Mouse (Mus musculus) neural tube, embryonic 14.5 days (tissue): ENCODE data around the gene Mrpl48. TPM values are rescaled to one million over a fixed set of nuclear protein-coding genes. Genes with fewer than 3 reads are reported as not detected.

Experiments
- ATAC-seq: fragments of 200-750 bp; cut with Nextera tagmentation; 2 replicates; pipeline ENCODE4 v1.8.0; 2017; ENCODE audit warnings: low read depth, mild to moderate bottlenecking, moderate TSS enrichment, moderate library complexity
- H3K27ac ChIP-seq: fragments of 300-500 bp; sonication (generic); 2 replicates; pipeline ENCODE4 v1.5.1; 2014; ENCODE audit warnings: low read depth, mild to moderate bottlenecking, control low read depth, low read length, moderate library complexity, mixed read lengths
- H3K27me3 ChIP-seq: fragments of 300-500 bp; sonication (generic); 2 replicates; pipeline ENCODE4 v1.6.1; 2014; ENCODE audit warnings: low read length; ENCODE audit not compliant: control insufficient read depth, insufficient read depth
- H3K36me3 ChIP-seq: fragments of 300-500 bp; sonication (generic); 2 replicates; pipeline ENCODE4 v1.6.1; 2014; ENCODE audit warnings: low read length, mixed read lengths; ENCODE audit not compliant: control insufficient read depth, insufficient read depth
- H3K4me1 ChIP-seq: fragments of 300-500 bp; sonication (generic); 2 replicates; pipeline ENCODE4 v1.6.1; 2014; ENCODE audit warnings: low read length; ENCODE audit not compliant: control insufficient read depth, insufficient read depth
- H3K4me2 ChIP-seq: fragments of 300-500 bp; sonication (generic); 2 replicates; pipeline ENCODE4 v1.6.1; 2014; ENCODE audit warnings: mild to moderate bottlenecking, low read depth, low read length, control low read depth
- H3K4me3 ChIP-seq: fragments of 300-500 bp; sonication (generic); 2 replicates; pipeline ENCODE4 v1.5.1; 2014; ENCODE audit warnings: low read depth, low read length, control low read depth, mixed read lengths
- H3K9ac ChIP-seq: fragments of 300-500 bp; sonication (generic); replicated peaks from 2 replicates; pipeline ENCODE4 v1.6.1; 2014; ENCODE audit warnings: low read depth, mild to moderate bottlenecking, control low read depth, low read length, mixed read lengths
- H3K9me3 ChIP-seq: fragments of 300-500 bp; sonication (generic); 2 replicates; pipeline ENCODE4 v1.6.1; 2016; ENCODE audit warnings: low read length; ENCODE audit not compliant: control insufficient read depth
- WGBS: fragments of 180-500 bp; shearing (Covaris S2); extraction: QIAGEN DNeasy Blood & Tissue Kit; methylation state at CpG from one replicate; pipeline ENCODE4 v1.1.7; 2014; 5-methylcytosine and 5-hydroxymethylcytosine counted together
- polyA plus RNA-seq: library from polyadenylated mRNA; unstranded; fragments of >200 nt; fragmentation: Nextera tagmentation; extraction: Ambion mirVana; gene quantifications from 2 replicates; pipeline ENCODE4 v1.2.1, GENCODE M21; 2014

Mrpl48 gene
- polyA plus RNA-seq, 1 experiment from 2014 or later: 88.7 TPM

GRCm38 (mm10) chr7:100533503-100533902 is 74.6 kb downstream of the Mrpl48 start:
- Histone ChIP-seq H3K4me2 (no peak overlapping the region), H3K4me3 (no peak overlapping the region), H3K27ac (no peak overlapping the region), H3K36me3 (no peaks in the 10 kb centered on the region), H3K4me1 (peaks cover 4% of the 10 kb centered on the region), H3K27me3 (no peaks in the 10 kb centered on the region), H3K9ac (no peak overlapping the region), H3K9me3 (no peaks in the 10 kb centered on the region)
- 72% methylated on average over 2 of the region's 2 CpGs for WGBS
- no peak for ATAC-seq

GRCm38 (mm10) chr7:100530766-100531165 is 77.3 kb downstream of the Mrpl48 start:
- no peak for ATAC-seq
- 94% methylated on average over 5 of the region's 5 CpGs for WGBS

GRCm38 (mm10) chr7:100524669-100525068 is 83.4 kb downstream of the Mrpl48 start:
- Histone ChIP-seq H3K4me3 (no peak overlapping the region), H3K27ac (no peak overlapping the region), H3K9ac (no peak overlapping the region), H3K4me1 (no peaks in the 10 kb centered on the region), H3K27me3 (no peaks in the 10 kb centered on the region), H3K9me3 (no peaks in the 10 kb centered on the region), H3K4me2 (no peak overlapping the region), H3K36me3 (no peaks in the 10 kb centered on the region)
- ATAC-seq: no peak
- WGBS: 81% methylated on average over 8 of the region's 8 CpGs

More at GRCm38 (mm10) chr7:100530766-100531165, 77.3 kb downstream of the Mrpl48 start:
- Histone ChIP-seq H3K36me3 (no peaks in the 10 kb centered on the region), H3K27ac (no peak overlapping the region), H3K9me3 (no peaks in the 10 kb centered on the region), H3K4me1 (no peaks in the 10 kb centered on the region), H3K4me2 (no peak overlapping the region), H3K27me3 (no peaks in the 10 kb centered on the region), H3K4me3 (no peak overlapping the region), H3K9ac (no peak overlapping the region)

- WGBS: 88% methylated on average over 3 of the region's 3 CpGs
- no peak overlapping the region for H3K4me2 ChIP-seq
- no peak overlapping the region for H3K27ac ChIP-seq
- no peaks in the 10 kb centered on the region for H3K4me1 ChIP-seq
- no peaks in the 10 kb centered on the region for H3K27me3 ChIP-seq
- no peak overlapping the region for H3K9ac ChIP-seq
- no peaks in the 10 kb centered on the region for H3K36me3 ChIP-seq
- ATAC-seq: no peak
- H3K4me3 ChIP-seq: no peak overlapping the region
- no peaks in the 10 kb centered on the region for H3K9me3 ChIP-seq
These were observed 85.9 kb downstream of the Mrpl48 start for GRCm38 (mm10) chr7:100522222-100522621.

- no peak overlapping the region for H3K9ac ChIP-seq
- H3K4me2 ChIP-seq: no peak overlapping the region
- H3K4me3 ChIP-seq: no peak overlapping the region
- no peak overlapping the region for H3K27ac ChIP-seq
- WGBS: 23% methylated on average over 10 of the region's 10 CpGs
- H3K27me3 ChIP-seq: no peaks in the 10 kb centered on the region
- no peaks in the 10 kb centered on the region for H3K9me3 ChIP-seq
- ATAC-seq: peak; percentile 70
- H3K4me1 ChIP-seq: no peaks in the 10 kb centered on the region
- no peaks in the 10 kb centered on the region for H3K36me3 ChIP-seq
These were observed 87.3 kb downstream of the Mrpl48 start for GRCm38 (mm10) chr7:100520663-100521285.

GRCm38 (mm10) chr7:100520204-100520603 is 87.9 kb downstream of the Mrpl48 start:
- Histone ChIP-seq H3K9me3 (no peaks in the 10 kb centered on the region), H3K4me2 (no peak overlapping the region), H3K4me3 (no peak overlapping the region), H3K27me3 (no peaks in the 10 kb centered on the region), H3K27ac (no peak overlapping the region), H3K9ac (no peak overlapping the region), H3K4me1 (no peaks in the 10 kb centered on the region), H3K36me3 (no peaks in the 10 kb centered on the region)
- no peak for ATAC-seq
- 69% methylated on average over 7 of the region's 7 CpGs for WGBS

- Histone ChIP-seq H3K27me3 (no peaks in the 10 kb centered on the region), H3K36me3 (no peaks in the 10 kb centered on the region), H3K9ac (no peak within 1 kb of the TSS), H3K9me3 (no peaks in the 10 kb centered on the region), H3K4me2 (0 out of 2 replicates have a peak within 1 kb of the TSS, but pooled peaks have one; percentile 11), H3K27ac (no peak within 1 kb of the TSS), H3K4me3 (no peak within 1 kb of the TSS), H3K4me1 (no peaks in the 10 kb centered on the region)
- peak; percentile 38; the same call in 1 of the 2 replicates for ATAC-seq
- WGBS: 43% methylated on average over 11 of the region's 11 CpGs
These were observed 93.5 kb downstream of the Mrpl48 start, which contains the start of gene Dnajb13 for GRCm38 (mm10) chr7:100514573-100514972. Dnajb13 (minus strand) TSS chr7:100514960.

- Histone ChIP-seq H3K36me3 (no peaks in the 10 kb centered on the region), H3K4me2 (no peak overlapping the region), H3K9ac (no peak overlapping the region), H3K27me3 (no peaks in the 10 kb centered on the region), H3K4me1 (no peaks in the 10 kb centered on the region), H3K27ac (no peak overlapping the region), H3K9me3 (no peaks in the 10 kb centered on the region), H3K4me3 (no peak overlapping the region)
- WGBS: 89% methylated on average over 8 of the region's 8 CpGs
- no peak for ATAC-seq
These were observed 96.5 kb downstream of the Mrpl48 start for GRCm38 (mm10) chr7:100511602-100512001.

- no peaks in the 10 kb centered on the region for H3K9me3 ChIP-seq
- WGBS: 43% methylated on average over 3 of the region's 3 CpGs
- H3K4me2 ChIP-seq: no peak overlapping the region
- ATAC-seq: no peak
- H3K4me1 ChIP-seq: no peaks in the 10 kb centered on the region
- H3K4me3 ChIP-seq: no peak overlapping the region
- H3K27me3 ChIP-seq: no peaks in the 10 kb centered on the region
- no peak overlapping the region for H3K27ac ChIP-seq
- H3K36me3 ChIP-seq: no peaks in the 10 kb centered on the region
- H3K9ac ChIP-seq: no peak overlapping the region
These were observed 99.4 kb downstream of the Mrpl48 start for GRCm38 (mm10) chr7:100508670-100509069.
